Mouse (Mus musculus): ENCODE results near the gene Mov10l1. TPM values are rescaled to one million over a fixed set of nuclear protein-coding genes. Genes with fewer than 3 reads are reported as not detected.

Mov10l1 gene
- total and polyA plus RNA-seq, 2 experiments from 2014 or later: 74.3 to 124 TPM

DNA sequence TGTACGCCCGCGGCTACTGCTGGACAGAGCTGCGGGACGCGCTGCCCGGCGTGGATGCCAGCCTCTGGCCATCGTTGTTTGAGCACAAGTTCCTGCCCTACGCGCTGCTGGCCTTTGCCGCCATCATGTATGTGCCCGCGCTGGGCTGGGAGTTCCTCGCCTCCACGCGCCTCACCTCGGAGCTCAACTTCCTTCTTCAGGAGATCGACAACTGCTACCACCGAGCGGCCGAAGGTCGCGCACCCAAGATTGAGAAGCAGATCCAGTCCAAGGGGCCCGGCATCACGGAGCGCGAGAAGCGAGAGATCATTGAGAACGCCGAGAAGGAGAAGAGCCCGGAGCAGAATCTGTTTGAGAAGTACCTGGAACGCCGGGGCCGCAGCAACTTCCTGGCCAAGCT lies 84.9 kb downstream of the Mov10l1 start:
- TF ChIP-seq CTCF (IDR thresholded peaks at IDR 0.05; ENCODE audit: low read depth): no peak
- TF ChIP-seq EP300 (IDR thresholded peaks at IDR 0.05; ENCODE audit: low read depth): no peak
- no peaks in the 10 kb centered on the region for H3K4me1 ChIP-seq (ENCODE audit: control insufficient read depth, insufficient read depth)
- ATAC-seq (ENCODE audit: insufficient read depth, low read depth): no peak
- no peak for DNase-seq (ENCODE audit: low spot score)
- H3K9me3 ChIP-seq (replicated peaks; ENCODE audit: control insufficient read depth, low read length): no peaks in the 10 kb centered on the region
- H3K4me2 ChIP-seq (ENCODE audit: low read depth, low read length): peak overlapping the region; percentile 43
- H3K9ac ChIP-seq (replicated peaks; ENCODE audit: low read depth, low read length): no peak overlapping the region
- H3K27ac ChIP-seq (ENCODE audit: low read depth): no peak overlapping the region
- H3K27me3 ChIP-seq (ENCODE audit: control insufficient read depth, insufficient read depth, low read length): peaks cover 26% of the 10 kb centered on the region
- 27% methylated on average over 35 of the region's 35 CpGs for WGBS
- 0 out of 2 replicates have a peak overlapping the region, but pooled peaks have one; percentile 6 for H3K4me3 ChIP-seq (ENCODE audit: low read depth, low read length)
- H3K36me3 ChIP-seq (replicated peaks; ENCODE audit: control insufficient read depth, insufficient read depth, low read length): no peaks in the 10 kb centered on the region

DNA sequence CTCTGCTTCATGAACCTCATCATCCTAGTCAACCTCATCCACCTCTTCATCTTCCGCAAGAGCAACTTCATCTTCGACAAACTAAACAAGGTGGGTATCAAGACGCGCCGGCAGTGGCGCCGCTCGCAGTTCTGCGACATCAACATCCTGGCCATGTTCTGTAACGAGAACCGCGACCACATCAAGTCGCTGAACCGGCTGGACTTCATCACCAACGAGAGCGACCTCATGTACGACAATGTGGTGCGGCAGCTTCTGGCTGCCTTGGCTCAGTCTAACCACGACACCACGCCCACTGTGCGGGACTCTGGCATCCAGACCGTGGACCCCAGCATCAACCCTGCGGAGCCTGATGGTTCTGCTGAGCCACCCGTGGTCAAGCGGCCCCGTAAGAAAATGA lies 85.5 kb downstream of the Mov10l1 start:
- no peak for ATAC-seq (ENCODE audit: insufficient read depth, low read depth)
- H3K36me3 ChIP-seq (replicated peaks; ENCODE audit: control insufficient read depth, insufficient read depth, low read length): no peaks in the 10 kb centered on the region
- WGBS: 41% methylated on average over 26 of the region's 26 CpGs
- no peak overlapping the region for H3K9ac ChIP-seq (replicated peaks; ENCODE audit: low read depth, low read length)
- peaks cover 26% of the 10 kb centered on the region for H3K27me3 ChIP-seq (ENCODE audit: control insufficient read depth, insufficient read depth, low read length)
- H3K4me1 ChIP-seq (ENCODE audit: control insufficient read depth, insufficient read depth): peaks cover 2% of the 10 kb centered on the region; the same call in 1 of the 2 replicates
- DNase-seq (ENCODE audit: low spot score): no peak
- no peak overlapping the region for H3K4me2 ChIP-seq (ENCODE audit: low read depth, low read length)
- no peaks in the 10 kb centered on the region for H3K9me3 ChIP-seq (replicated peaks; ENCODE audit: control insufficient read depth, low read length)
- no peak overlapping the region for H3K4me3 ChIP-seq (ENCODE audit: low read depth, low read length)
- H3K27ac ChIP-seq (ENCODE audit: low read depth): no peak overlapping the region
- TF ChIP-seq CTCF (IDR thresholded peaks at IDR 0.05; ENCODE audit: low read depth) (no peak), EP300 (IDR thresholded peaks at IDR 0.05; ENCODE audit: low read depth) (no peak)

DNA sequence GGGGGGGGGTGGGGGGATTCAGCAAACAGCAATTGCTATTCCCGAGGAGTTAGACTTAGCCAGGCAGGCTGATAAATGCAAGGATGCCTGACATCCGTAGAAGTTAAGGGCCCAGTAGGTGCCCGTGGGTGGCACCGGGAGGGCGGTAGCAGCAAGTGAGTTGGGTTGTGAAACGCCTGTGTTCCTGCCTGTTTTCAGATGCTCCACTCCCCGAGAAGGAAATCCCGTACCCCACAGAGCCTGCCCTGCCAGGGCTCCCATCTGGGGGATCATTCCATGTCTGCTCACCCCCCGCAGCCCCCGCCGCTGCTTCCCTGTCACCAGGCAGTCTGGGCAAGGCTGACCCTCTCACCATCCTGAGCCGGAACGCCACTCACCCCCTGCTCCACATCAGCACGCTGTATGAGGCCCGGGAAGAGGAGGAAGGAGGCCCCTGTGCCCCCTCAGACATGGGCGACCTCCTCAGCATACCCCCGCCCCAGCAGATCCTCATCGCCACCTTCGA lies 86.7 kb downstream of the Mov10l1 start:
- H3K27me3 ChIP-seq (ENCODE audit: control insufficient read depth, insufficient read depth, low read length): peaks cover 26% of the 10 kb centered on the region
- 79% methylated on average over 19 of the region's 19 CpGs for WGBS
- H3K4me1 ChIP-seq (ENCODE audit: control insufficient read depth, insufficient read depth): peaks cover 12% of the 10 kb centered on the region
- no peak overlapping the region for H3K27ac ChIP-seq (ENCODE audit: low read depth)
- TF ChIP-seq EP300 (IDR thresholded peaks at IDR 0.05; ENCODE audit: low read depth) (no peak), CTCF (IDR thresholded peaks at IDR 0.05; ENCODE audit: low read depth) (no peak)
- no peaks in the 10 kb centered on the region for H3K36me3 ChIP-seq (replicated peaks; ENCODE audit: control insufficient read depth, insufficient read depth, low read length)
- no peak for DNase-seq (ENCODE audit: low spot score)
- H3K4me3 ChIP-seq (ENCODE audit: low read depth, low read length): no peak overlapping the region
- H3K9ac ChIP-seq (replicated peaks; ENCODE audit: low read depth, low read length): no peak overlapping the region
- no peak for ATAC-seq (ENCODE audit: insufficient read depth, low read depth)
- H3K4me2 ChIP-seq (ENCODE audit: low read depth, low read length): no peak overlapping the region
- no peaks in the 10 kb centered on the region for H3K9me3 ChIP-seq (replicated peaks; ENCODE audit: control insufficient read depth, low read length)

DNA sequence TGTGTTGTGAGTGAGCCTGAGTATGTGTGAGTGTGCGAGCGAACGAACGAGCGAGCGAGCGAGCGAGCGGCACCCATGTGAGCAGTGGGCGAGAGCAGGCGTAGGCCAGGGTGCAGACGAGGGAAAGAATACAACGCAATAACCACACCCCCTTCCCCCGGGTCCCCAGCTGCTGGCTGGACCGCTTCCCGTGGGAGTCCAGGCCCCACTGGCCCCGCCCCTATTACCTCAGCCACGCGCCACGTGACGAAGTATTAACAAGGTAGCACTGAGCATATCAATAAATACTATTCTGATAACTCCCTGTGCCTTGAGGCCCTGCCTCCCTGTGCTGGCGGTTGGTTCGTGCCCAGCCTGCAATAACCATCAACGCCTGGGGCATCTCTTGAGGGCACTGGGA lies 87.9 kb downstream of the Mov10l1 start:
- ATAC-seq (ENCODE audit: insufficient read depth, low read depth) (no peak), DNase-seq (ENCODE audit: low spot score) (no peak)
- H3K9ac ChIP-seq (replicated peaks; ENCODE audit: low read depth, low read length): no peak overlapping the region
- WGBS: 73% methylated on average over 24 of the region's 24 CpGs
- H3K27me3 ChIP-seq (ENCODE audit: control insufficient read depth, insufficient read depth, low read length): peaks cover 26% of the 10 kb centered on the region
- H3K9me3 ChIP-seq (replicated peaks; ENCODE audit: control insufficient read depth, low read length): no peaks in the 10 kb centered on the region
- peaks cover 23% of the 10 kb centered on the region for H3K4me1 ChIP-seq (ENCODE audit: control insufficient read depth, insufficient read depth)
- H3K27ac ChIP-seq (ENCODE audit: low read depth): no peak overlapping the region
- no peak overlapping the region for H3K4me3 ChIP-seq (ENCODE audit: low read depth, low read length)
- H3K36me3 ChIP-seq (replicated peaks; ENCODE audit: control insufficient read depth, insufficient read depth, low read length): no peaks in the 10 kb centered on the region
- TF ChIP-seq EP300 (IDR thresholded peaks at IDR 0.05; ENCODE audit: low read depth): no peak
- TF ChIP-seq CTCF (IDR thresholded peaks at IDR 0.05; ENCODE audit: low read depth): no peak
- no peak overlapping the region for H3K4me2 ChIP-seq (ENCODE audit: low read depth, low read length)

DNA sequence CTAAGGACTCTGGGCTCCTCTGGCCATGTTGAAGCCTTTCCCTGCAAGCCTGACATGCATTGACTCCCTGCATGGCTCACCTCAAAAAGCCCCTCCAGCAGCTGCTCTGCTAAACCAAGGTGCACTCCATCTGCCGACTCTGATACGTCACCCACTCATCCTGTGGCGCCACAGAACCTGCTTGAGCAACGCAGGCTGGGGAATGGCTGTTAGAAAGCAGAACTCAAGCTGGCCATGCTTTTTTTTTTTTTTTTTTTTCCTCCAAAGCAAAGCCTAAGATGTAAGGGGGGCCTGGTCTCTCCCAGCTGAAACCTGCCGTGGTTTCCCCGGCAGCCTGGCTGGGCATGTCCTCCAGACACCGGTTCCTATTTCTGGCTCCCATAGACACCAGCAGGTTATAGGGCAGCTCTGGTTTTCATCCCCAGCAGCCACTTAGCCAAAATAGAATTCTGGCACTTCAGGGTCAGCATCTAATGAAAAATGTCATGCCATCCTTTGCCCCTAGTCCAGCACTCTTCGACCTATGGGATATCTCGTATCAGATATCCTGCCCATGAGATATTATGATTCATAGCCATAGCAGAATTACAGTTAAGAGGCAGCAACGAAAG lies 91.4 kb downstream of the Mov10l1 start:
- TF ChIP-seq EP300 (IDR thresholded peaks at IDR 0.05; ENCODE audit: low read depth): peak; percentile 81; the same call in 1 of the 2 replicates
- no peak for TF ChIP-seq CTCF (IDR thresholded peaks at IDR 0.05; ENCODE audit: low read depth)
- Histone ChIP-seq H3K4me3 (ENCODE audit: low read depth, low read length) (peak overlapping the region; percentile 88; the same call in 1 of the 2 replicates), H3K9ac (replicated peaks; ENCODE audit: low read depth, low read length) (no peak overlapping the region), H3K9me3 (replicated peaks; ENCODE audit: control insufficient read depth, low read length) (no peaks in the 10 kb centered on the region), H3K36me3 (replicated peaks; ENCODE audit: control insufficient read depth, insufficient read depth, low read length) (no peaks in the 10 kb centered on the region), H3K4me2 (ENCODE audit: low read depth, low read length) (peak overlapping the region; percentile 96; the same call in 1 of the 2 replicates), H3K4me1 (ENCODE audit: control insufficient read depth, insufficient read depth) (peaks cover 48% of the 10 kb centered on the region), H3K27me3 (ENCODE audit: control insufficient read depth, insufficient read depth, low read length) (no peaks in the 10 kb centered on the region), H3K27ac (ENCODE audit: low read depth) (peak overlapping the region; percentile 96)
- WGBS: 29% methylated on average over 10 of the region's 10 CpGs
- DNase-seq (ENCODE audit: low spot score): peak; percentile 52
- no peak for ATAC-seq (ENCODE audit: insufficient read depth, low read depth)

Data from heart, postnatal 0 days (tissue).